Mouse (Mus musculus) erythroblast, adult 5-6 weeks (primary cell): Measurements from ENCODE around the gene Bid. TPM values are rescaled to one million over a fixed set of nuclear protein-coding genes. Genes with fewer than 3 reads are reported as not detected.
A peak's percentile ranks its signal among the peaks of the same experiment; 100 is the strongest.
"Not testable (repeated sequence)": the region's sequence is repeated elsewhere in the genome, so short reads cannot be mapped to it uniquely, and the experiment has no call there.

ENCODE experiments used
- ATAC-seq: replicated peaks from 2 replicates; pipeline ENCODE4 v1.8.0; 2016; ENCODE audit warnings: moderate number of reproducible peaks, mild to moderate bottlenecking, moderate TSS enrichment, inconsistent platforms; ENCODE audit not compliant: poor library complexity, low FRiP score, severe bottlenecking
- total RNA-seq, 2 experiments: library from RNA; stranded (forward) in 1 of 2; stranded (reverse) in 1 of 2; fragments of 150-400 nt in 1 of 2; fragments of 200-764, 138-1000 nt in 1 of 2; gene quantifications; 2 replicates each; pipeline versions ENCODE4 v1.2.3 to v1.2.4; 2015 to 2017; ENCODE audit warnings: low replicate concordance in 2 of 2

The Bid gene
- total RNA-seq, 2 experiments from 2014 or later, result 9.9 to 19.6 TPM

- no peak for ATAC-seq
Measured at GRCm38 (mm10) chr6:120937999-120938608, 21.5 kb upstream of the Bid start.

GRCm38 (mm10) chr6:120937104-120937617 is 20.5 kb upstream of the Bid start:
- no peak for ATAC-seq

- ATAC-seq, result no peak
Measured at GRCm38 (mm10) chr6:120934176-120934575, 17.5 kb upstream of the Bid start.

- ATAC-seq, result no peak
Measured at GRCm38 (mm10) chr6:120933670-120934069, 17.0 kb upstream of the Bid start.

GRCm38 (mm10) chr6:120932597-120932996 is 15.9 kb upstream of the Bid start:
- no peak for ATAC-seq

GRCm38 (mm10) chr6:120930450-120931306 is 14.0 kb upstream of the Bid start:
- ATAC-seq, result 0 out of 2 replicates have a peak, but pooled peaks have one; percentile 33

GRCm38 (mm10) chr6:120929421-120929820 is 12.8 kb upstream of the Bid start:
- no peak for ATAC-seq

GRCm38 (mm10) chr6:120927765-120928164 is 11.1 kb upstream of the Bid start:
- no peak for ATAC-seq

- ATAC-seq, result no peak
Measured at GRCm38 (mm10) chr6:120926880-120927279, 10.2 kb upstream of the Bid start.

GRCm38 (mm10) chr6:120924791-120925321 is 8.2 kb upstream of the Bid start:
- not testable (repeated sequence) for ATAC-seq

- no peak for ATAC-seq
Measured at GRCm38 (mm10) chr6:120917975-120918374, 1.3 kb upstream of the Bid start.

GRCm38 (mm10) chr6:120916972-120917881 is 574 bp upstream of the Bid start:
- ATAC-seq, result peak; percentile 8

GRCm38 (mm10) chr6:120915649-120915975 is 1.0 kb downstream of the Bid start:
- ATAC-seq, result no peak

- peak; percentile 79 for ATAC-seq
Measured at GRCm38 (mm10) chr6:120914911-120915648, 1.6 kb downstream of the Bid start.

GRCm38 (mm10) chr6:120914533-120914910 is 2.1 kb downstream of the Bid start:
- ATAC-seq, result peak; percentile 38; the same call in 1 of the 2 replicates

- no peak for ATAC-seq
Measured at GRCm38 (mm10) chr6:120913783-120914182, 2.9 kb downstream of the Bid start.

- no peak for ATAC-seq
Measured at GRCm38 (mm10) chr6:120912931-120913330, 3.7 kb downstream of the Bid start.

- 0 out of 2 replicates have a peak, but pooled peaks have one; percentile 23 for ATAC-seq
Measured at GRCm38 (mm10) chr6:120911213-120912007, 5.2 kb downstream of the Bid start.
